Mouse (Mus musculus) neutrophil, adult 5-6 weeks (primary cell): Measurements from ENCODE around the gene Chfr. TPM values are rescaled to one million over a fixed set of nuclear protein-coding genes. Genes with fewer than 3 reads are reported as not detected.

Experiments used
- ATAC-seq: fragments of 151-379, 151-347 bp; 2 replicates; pipeline ENCODE4 v1.8.0; 2017; ENCODE audit warnings: mild to moderate bottlenecking, moderate TSS enrichment; ENCODE audit not compliant: insufficient number of reproducible peaks, poor library complexity, low FRiP score, severe bottlenecking; ENCODE audit errors: extremely low read depth
- total RNA-seq: library from RNA; stranded (forward); fragments of 200-1000 nt; gene quantifications from 2 replicates; pipeline ENCODE4 v1.2.3, GENCODE M21; 2017

Chfr gene
- 111 and 115 TPM in 2 replicates for total RNA-seq

DNA sequence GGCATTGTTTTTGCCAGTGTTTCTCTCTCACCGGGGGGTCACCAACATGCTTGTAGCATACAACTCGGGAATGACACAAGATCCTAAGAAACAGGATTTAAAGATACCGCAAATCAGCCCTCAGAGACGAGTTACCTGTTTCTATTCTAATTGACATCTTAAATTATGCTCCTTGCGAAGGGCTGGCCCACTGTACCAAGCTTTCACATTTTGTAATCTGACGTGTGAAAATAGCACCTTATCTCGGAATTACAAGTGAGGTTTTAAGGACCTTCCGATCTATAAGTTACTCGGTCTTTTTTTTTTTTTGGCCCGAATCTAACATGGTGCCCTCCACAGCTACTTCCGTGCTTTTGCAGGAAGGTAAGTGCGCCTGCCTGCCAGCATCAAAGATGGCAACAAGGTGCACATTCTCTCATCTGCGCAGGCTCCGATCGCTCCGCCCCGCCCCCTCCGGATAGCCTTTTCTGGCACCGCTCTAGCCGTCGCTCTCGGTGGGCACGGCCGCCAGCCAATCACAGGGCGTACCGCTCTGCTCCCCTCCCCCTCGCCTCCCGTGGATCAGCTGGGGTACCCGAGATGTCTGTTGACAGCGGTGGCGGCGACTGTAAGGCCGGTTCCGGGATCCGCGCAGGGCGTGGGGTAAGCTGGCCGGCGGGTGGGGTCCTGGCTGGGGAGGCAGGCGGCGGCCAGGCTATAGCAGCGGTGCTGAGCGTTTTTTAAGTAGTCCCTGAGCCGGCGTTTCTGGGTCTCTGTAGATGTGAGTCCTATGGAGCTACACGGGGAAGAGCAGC is at the start of gene Chfr:
Gene Chfr (plus strand): TSS at position 550 of the 794 bp plus-strand sequence.
- peak; percentile 99 for ATAC-seq

GRCm38 (mm10) chr5:110086161-110086866 is 49.3 kb upstream of the Chfr start:
- no peak for ATAC-seq

- ATAC-seq, result no peak
Measured at GRCm38 (mm10) chr5:110091546-110091945, 44.1 kb upstream of the Chfr start.

DNA sequence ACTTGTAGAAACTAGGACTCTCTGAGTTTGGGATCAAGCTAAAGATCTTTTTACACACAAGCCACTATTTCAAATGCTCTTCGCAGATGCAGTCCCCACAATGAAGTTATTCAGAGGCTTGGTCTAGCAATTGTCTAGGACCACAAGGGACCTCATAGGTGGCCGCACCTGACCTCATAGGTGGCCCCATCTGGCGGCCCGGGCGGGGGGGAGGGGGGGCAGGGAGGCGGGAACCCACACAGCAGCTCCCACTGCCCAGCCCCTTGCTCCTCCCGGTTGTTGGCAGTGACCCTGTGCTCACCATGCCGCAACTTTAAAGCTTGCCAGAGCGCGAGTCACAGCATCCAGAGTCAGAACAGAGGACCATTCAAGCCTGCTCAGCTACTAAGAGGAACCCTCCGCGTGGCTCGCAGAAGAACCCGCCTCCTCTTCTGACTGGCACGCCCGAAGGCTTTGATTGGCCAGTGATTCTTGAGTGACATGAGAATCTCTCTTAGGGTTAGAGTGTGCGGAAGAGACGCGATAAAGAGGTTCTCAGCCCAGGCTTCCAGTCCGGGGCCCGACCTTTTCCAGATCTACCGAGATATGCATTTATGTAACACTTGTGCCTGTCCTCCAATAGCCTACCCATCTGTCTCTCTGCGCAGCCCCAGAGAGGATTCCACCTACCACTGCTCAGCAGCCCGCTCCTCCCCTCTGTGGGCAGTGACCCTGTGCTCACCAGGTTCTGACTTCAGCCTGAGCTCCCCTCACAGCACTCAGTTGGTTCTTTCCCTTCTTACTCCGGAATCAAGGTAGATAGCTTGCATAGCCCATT is 41.4 kb upstream of the Chfr start, which contains the start of gene Gm35315:
Gene Gm35315 (minus strand): TSS at position 391 of the 817 bp plus-strand sequence.
- ATAC-seq, result peak; percentile 99

- ATAC-seq, result no peak
Measured at GRCm38 (mm10) chr5:110094847-110095213, 40.8 kb upstream of the Chfr start.

DNA sequence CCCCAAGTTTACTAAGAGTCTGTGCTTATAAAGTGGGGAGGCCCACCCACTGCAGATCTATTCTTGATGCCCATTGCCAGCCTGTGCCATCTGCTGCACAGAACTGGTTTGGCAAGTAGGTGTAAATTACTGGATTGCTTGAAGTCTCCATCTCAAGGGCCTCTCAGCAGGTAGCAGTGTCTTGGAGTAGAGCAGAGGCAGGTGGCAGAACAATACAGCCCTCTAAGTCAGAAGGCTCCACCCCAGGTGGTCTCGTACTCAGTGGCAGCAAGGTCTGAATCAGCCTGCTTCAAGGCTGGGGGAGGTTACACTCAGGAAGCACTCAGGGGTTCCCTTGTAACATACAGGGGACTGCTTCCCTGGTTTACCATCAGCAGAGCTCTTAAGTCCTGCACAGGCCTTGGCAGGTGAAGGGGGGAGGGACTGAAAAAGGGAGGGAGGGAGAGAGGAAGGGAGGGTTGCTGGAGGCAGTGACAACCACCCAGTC is 36.6 kb upstream of the Chfr start:
- ATAC-seq, result no peak

GRCm38 (mm10) chr5:110099656-110100580 is 35.7 kb upstream of the Chfr start, which contains the start of gene Plcxd1:
Gene Plcxd1 (plus strand): TSS chr5:110099969.
- ATAC-seq, result no peak

- ATAC-seq, result peak; percentile 32; the same call in 1 of the 2 replicates
Measured at GRCm38 (mm10) chr5:110100921-110101631, 34.6 kb upstream of the Chfr start.

- 0 out of 2 replicates have a peak, but pooled peaks have one; percentile 14 for ATAC-seq
Measured at GRCm38 (mm10) chr5:110101716-110102347, 33.8 kb upstream of the Chfr start.

DNA sequence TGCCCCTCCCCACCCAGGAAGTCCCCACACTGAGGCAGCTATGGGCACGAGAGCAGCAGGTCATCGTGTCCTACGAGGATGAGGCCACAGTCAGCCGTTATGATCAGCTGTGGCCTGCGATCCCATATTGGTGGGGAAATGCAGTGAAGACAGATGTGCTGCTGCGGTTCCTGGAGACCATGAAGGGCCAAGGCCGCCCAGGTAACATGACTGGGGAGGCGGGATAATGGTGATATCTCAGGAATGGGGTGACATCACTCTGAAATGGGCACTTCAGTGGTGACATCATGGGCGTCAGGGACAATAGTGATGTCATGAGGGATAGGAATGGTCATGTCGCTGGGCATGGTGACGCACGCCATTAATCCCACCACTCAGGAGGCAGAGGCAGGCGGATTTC is 33.2 kb upstream of the Chfr start:
- no peak for ATAC-seq

- ATAC-seq, result no peak
Measured at GRCm38 (mm10) chr5:110102853-110103625, 32.6 kb upstream of the Chfr start.

- no peak for ATAC-seq
Measured at GRCm38 (mm10) chr5:110103901-110104615, 31.6 kb upstream of the Chfr start.

GRCm38 (mm10) chr5:110104616-110105380 is 30.8 kb upstream of the Chfr start:
- no peak for ATAC-seq

GRCm38 (mm10) chr5:110106140-110106871 is 29.3 kb upstream of the Chfr start:
- ATAC-seq, result no peak
